Mouse (Mus musculus) ES-E14 (cell line): ENCODE data around the gene Ulk4. TPM values are rescaled to one million over a fixed set of nuclear protein-coding genes. Genes with fewer than 3 reads are reported as not detected.
"Not testable (repeated sequence)": the region's sequence is repeated elsewhere in the genome, so short reads cannot be mapped to it uniquely, and the experiment has no call there.

Experiments used
- DNase-seq: peaks from one replicate; pipeline ENCODE4 v3.0.0-alpha.2; 2013; ENCODE audit warnings: low read depth, low spot score
- H3K27ac ChIP-seq: 2 replicates; pipeline ENCODE4 v1.5.1; 2012; ENCODE audit warnings: low read depth, mild to moderate bottlenecking, low read length, moderate library complexity, mixed read lengths; ENCODE audit not compliant: poor library complexity, insufficient read depth, severe bottlenecking
- H3K36me3 ChIP-seq: 2 replicates; pipeline ENCODE4 v1.6.1; 2012; ENCODE audit warnings: mild to moderate bottlenecking, low read length, moderate library complexity, mixed read lengths; ENCODE audit not compliant: control insufficient read depth, poor library complexity, insufficient read depth, severe bottlenecking
- H3K4me1 ChIP-seq, 2 experiments: fragments of 150-350 bp in 1 of 2; sonication (generic) in 1 of 2; 2 replicates each; pipeline ENCODE4 v1.6.1; 2012; ENCODE audit warnings: low read length in 2 of 2, mild to moderate bottlenecking in 1 of 2, mixed read lengths in 1 of 2; ENCODE audit not compliant: control insufficient read depth in 2 of 2, insufficient read depth in 2 of 2, poor library complexity in 1 of 2
- H3K4me3 ChIP-seq, 2 experiments: fragments of 150-350 bp in 1 of 2; sonication (generic) in 1 of 2; 2 replicates each; pipeline ENCODE4 v1.5.1; 2012; ENCODE audit warnings: low read length in 2 of 2, low read depth in 1 of 2, mild to moderate bottlenecking in 1 of 2, mixed read lengths in 1 of 2; ENCODE audit not compliant: insufficient read depth in 1 of 2, poor library complexity in 1 of 2, severe bottlenecking in 1 of 2
- H3K9ac ChIP-seq: 2 replicates; pipeline ENCODE4 v1.6.1; 2012; ENCODE audit warnings: low read depth, mild to moderate bottlenecking, low read length, mixed read lengths; ENCODE audit not compliant: poor library complexity, insufficient read depth, severe bottlenecking
- H3K9me3 ChIP-seq: fragments of 150-350 bp; sonication (generic); 2 replicates; pipeline ENCODE4 v1.6.1; 2012; ENCODE audit warnings: low read depth, mild to moderate bottlenecking, low read length; ENCODE audit not compliant: control insufficient read depth, insufficient read depth
- CHD2 ChIP-seq: IDR thresholded peaks from 2 replicates; pipeline ENCODE4 v1.6.1; 2014; ENCODE audit warnings: mild to moderate bottlenecking, low read depth, low read length, inconsistent platforms
- HCFC1 ChIP-seq: IDR thresholded peaks from 2 replicates; pipeline ENCODE4 v1.6.1; 2012; ENCODE audit warnings: low read length, inconsistent platforms, borderline replicate concordance; ENCODE audit not compliant: insufficient read depth
- MAFK ChIP-seq: IDR thresholded peaks from 2 replicates; pipeline ENCODE4 v1.6.1; 2014; ENCODE audit warnings: mild to moderate bottlenecking, low read depth, low read length, inconsistent platforms; ENCODE audit not compliant: insufficient read depth
- ZC3H11A ChIP-seq: IDR thresholded peaks from 2 replicates; pipeline ENCODE4 v1.6.1; 2012; ENCODE audit warnings: low read depth, mild to moderate bottlenecking, inconsistent platforms, low read length, borderline replicate concordance
- ZNF384 ChIP-seq: IDR thresholded peaks from 2 replicates; pipeline ENCODE4 v1.6.1; 2012; ENCODE audit warnings: low read depth, low read length, inconsistent platforms
- in situ Hi-C, 2 experiments: fragments of 600-800 bp; cut with MboI; formaldehyde crosslinking; loops; one replicate each; pipeline ENCODE4 v1.15.1; 2025; ENCODE audit warnings: low sequenced_read_pairs in 2 of 2, inconsistent platforms in 1 of 2; ENCODE audit not compliant: unreplicated experiment in 2 of 2
- total RNA-seq: library from RNA; depleted of rRNA; stranded (reverse); fragments of 300-350 nt; gene quantifications from 2 replicates; pipeline ENCODE4 v1.2.3, GENCODE M21; 2012

Gene Ulk4
- total RNA-seq, 1 experiment: 31.5 TPM

GRCm38 (mm10) chr9:121247047-121247446, 29.9 kb downstream of the Ulk4 start:
- Histone ChIP-seq H3K36me3 (no peaks in the 10 kb centered on the region), H3K9ac (no peak overlapping the region), H3K4me1 (no peaks in the 10 kb centered on the region), H3K27ac (no peak overlapping the region), H3K4me3 (no peak overlapping the region), H3K9me3 (no peaks in the 10 kb centered on the region)
- in situ Hi-C loops: loop anchor here in 1 of 2 experiments (10.0 kb wide), 1 partner anchor 228 kb away; no protein-coding TSS in a partner anchor
- no peak for TF ChIP-seq CHD2
- TF ChIP-seq MAFK: no peak
- no peak for TF ChIP-seq ZNF384
- TF ChIP-seq HCFC1: no peak
- no peak for TF ChIP-seq ZC3H11A
- DNase-seq: no peak

- TF ChIP-seq ZC3H11A (no peak), HCFC1 (no peak), MAFK (no peak), CHD2 (no peak), ZNF384 (no peak)
- no peak overlapping the region for H3K4me3 ChIP-seq
- H3K36me3 ChIP-seq: no peaks in the 10 kb centered on the region
- no peak overlapping the region for H3K27ac ChIP-seq
- no peaks in the 10 kb centered on the region for H3K4me1 ChIP-seq
- DNase-seq: no peak
- H3K9me3 ChIP-seq: no peaks in the 10 kb centered on the region
- in situ Hi-C loops: loop anchor here in 1 of 2 experiments (10.0 kb wide), 1 partner anchor 232 kb away; no protein-coding TSS in a partner anchor
- no peak overlapping the region for H3K9ac ChIP-seq
Observed at GRCm38 (mm10) chr9:121242331-121242730, 34.7 kb downstream of the Ulk4 start.

- TF ChIP-seq CHD2: no peak
- no peak for TF ChIP-seq MAFK
- TF ChIP-seq ZNF384: no peak
- TF ChIP-seq HCFC1: no peak
- TF ChIP-seq ZC3H11A: no peak
- Histone ChIP-seq H3K9me3 (no peaks in the 10 kb centered on the region), H3K27ac (no peak overlapping the region), H3K36me3 (no peaks in the 10 kb centered on the region), H3K9ac (no peak overlapping the region), H3K4me1 (no peaks in the 10 kb centered on the region), H3K4me3 (no peak overlapping the region)
- in situ Hi-C loops: loop anchor here in 1 of 2 experiments (10.0 kb wide), 1 partner anchor 233 kb away; no protein-coding TSS in a partner anchor
- DNase-seq: no peak
Observed at GRCm38 (mm10) chr9:121241806-121242205, 35.2 kb downstream of the Ulk4 start.

- DNase-seq: no peak
- H3K4me3 ChIP-seq: no peak overlapping the region
- H3K36me3 ChIP-seq: no peaks in the 10 kb centered on the region
- H3K27ac ChIP-seq: no peak overlapping the region
- H3K9me3 ChIP-seq: no peaks in the 10 kb centered on the region
- H3K9ac ChIP-seq: no peak overlapping the region
- TF ChIP-seq HCFC1 (no peak), MAFK (no peak), ZNF384 (no peak), CHD2 (no peak), ZC3H11A (no peak)
- in situ Hi-C loops: loop anchor here in 1 of 2 experiments (10.0 kb wide), 1 partner anchor 233 kb away; no protein-coding TSS in a partner anchor
- no peaks in the 10 kb centered on the region for H3K4me1 ChIP-seq
Observed at GRCm38 (mm10) chr9:121241366-121241765, 35.6 kb downstream of the Ulk4 start.

GRCm38 (mm10) chr9:121240242-121240641, 36.8 kb downstream of the Ulk4 start:
- not testable (repeated sequence) for H3K9ac ChIP-seq, H3K9me3 ChIP-seq, H3K27ac ChIP-seq, H3K4me1 ChIP-seq, H3K4me3 ChIP-seq, H3K36me3 ChIP-seq
- TF ChIP-seq ZC3H11A: peak; percentile 10; the same call in 1 of the 2 replicates
- peak; percentile 77 for TF ChIP-seq ZNF384
- peak; percentile 46 for DNase-seq
- in situ Hi-C loops: loop anchor here in 1 of 2 experiments (10.0 kb wide), 1 partner anchor 235 kb away; no protein-coding TSS in a partner anchor
